Mouse (Mus musculus) T-helper 2 cell (primary cell): ENCODE measurements around the gene Gm5751.
"Not testable (repeated sequence)": the region's sequence is repeated elsewhere in the genome, so short reads cannot be mapped to it uniquely, and the experiment has no call there.

Source experiments
- in situ Hi-C: fragments of 300-600 bp; cut with MboI, MseI; formaldehyde crosslinking; loops from one replicate; pipeline ENCODE4 v1.15.1; 2025; ENCODE audit warnings: high pct_unique_total_duplicates

Gm5751 gene

DNA sequence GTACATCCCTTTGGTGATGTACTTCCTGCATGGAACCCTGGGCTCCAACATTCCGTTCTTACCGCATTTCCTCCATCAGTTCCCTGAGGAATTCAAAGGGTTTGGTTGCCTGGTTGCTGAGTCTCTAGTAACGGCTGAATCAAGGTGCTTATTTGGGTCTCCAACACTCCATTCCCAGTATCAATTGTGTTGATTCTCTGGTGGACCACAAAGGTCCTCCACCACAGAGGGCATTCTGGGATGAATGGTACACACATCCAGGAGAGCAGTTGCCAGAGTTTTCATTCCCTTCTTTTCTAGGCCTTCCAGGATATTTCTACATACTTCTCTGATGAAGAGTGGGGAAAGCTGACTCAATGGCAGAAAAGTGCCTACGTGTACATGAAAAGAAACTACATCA, at the start of gene Gm5751:
Gm5751 (plus strand) TSS at position 301 of the 400 bp plus-strand sequence.
- in situ Hi-C loops, result not testable (repeated sequence)

DNA sequence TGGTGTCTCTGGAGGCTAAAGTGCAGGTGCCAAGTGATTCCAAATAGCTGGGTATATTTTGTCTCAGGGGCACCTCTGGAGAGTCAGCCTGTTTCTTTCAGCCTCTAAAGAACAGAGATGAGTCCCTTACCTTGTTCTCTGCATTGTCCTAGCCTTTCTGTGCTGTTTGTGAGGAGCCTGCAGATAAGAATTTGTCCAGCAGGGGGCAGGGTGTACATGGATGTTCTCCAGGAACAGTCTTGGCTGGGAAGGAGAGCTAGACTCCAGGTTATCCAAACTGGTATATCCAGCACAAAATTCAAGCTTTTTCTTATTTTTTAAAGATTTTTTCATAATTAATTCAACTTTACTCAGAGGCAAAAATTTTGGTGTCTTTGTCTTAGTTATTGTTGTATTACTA, 42.0 kb upstream of the Gm5751 start:
- in situ Hi-C loops, result no loop called here

DNA sequence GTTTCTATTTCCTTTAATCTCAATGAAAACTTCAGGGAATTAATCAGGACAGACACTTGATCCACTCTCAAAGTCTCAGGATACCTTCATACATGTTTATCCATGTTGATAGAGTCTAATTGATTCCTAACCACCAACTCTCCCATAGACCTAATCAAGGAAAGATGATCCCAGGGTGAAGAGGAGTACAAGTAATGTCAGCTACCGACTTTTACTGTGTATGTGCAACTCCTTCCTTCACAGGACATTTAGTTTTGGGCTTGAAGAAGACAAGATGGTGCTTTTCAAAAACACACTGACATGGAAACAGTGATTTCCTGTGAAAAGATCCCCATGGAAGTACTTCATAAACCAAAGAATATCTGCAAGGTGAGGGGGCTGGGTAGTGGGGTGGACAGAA, 30.4 kb upstream of the Gm5751 start, which contains the start of gene Gm6592:
Gm6592 (plus strand) TSS at position 301 of the 400 bp plus-strand sequence.
- in situ Hi-C loops, result no loop called here

DNA sequence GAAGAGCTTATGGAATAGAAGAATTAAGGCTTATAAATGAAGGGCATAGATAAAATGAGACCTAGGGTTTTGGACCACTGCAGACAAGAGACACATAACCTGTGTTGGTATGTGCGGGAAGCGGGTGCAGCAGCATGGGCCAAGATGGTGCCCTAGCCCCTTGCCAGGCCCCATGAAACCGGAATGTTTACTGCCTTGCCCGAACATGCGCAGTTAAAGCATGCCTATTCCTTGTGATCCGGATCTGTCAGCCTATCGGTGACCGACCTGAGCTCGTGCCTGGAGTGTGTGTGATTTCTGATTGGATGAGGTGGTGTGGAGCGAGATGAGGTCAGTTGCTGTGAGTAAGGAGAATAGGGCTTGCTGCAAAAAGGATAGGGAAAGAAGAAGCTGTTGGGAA, 21.6 kb upstream of the Gm5751 start:
- in situ Hi-C loops, result no loop called here

DNA sequence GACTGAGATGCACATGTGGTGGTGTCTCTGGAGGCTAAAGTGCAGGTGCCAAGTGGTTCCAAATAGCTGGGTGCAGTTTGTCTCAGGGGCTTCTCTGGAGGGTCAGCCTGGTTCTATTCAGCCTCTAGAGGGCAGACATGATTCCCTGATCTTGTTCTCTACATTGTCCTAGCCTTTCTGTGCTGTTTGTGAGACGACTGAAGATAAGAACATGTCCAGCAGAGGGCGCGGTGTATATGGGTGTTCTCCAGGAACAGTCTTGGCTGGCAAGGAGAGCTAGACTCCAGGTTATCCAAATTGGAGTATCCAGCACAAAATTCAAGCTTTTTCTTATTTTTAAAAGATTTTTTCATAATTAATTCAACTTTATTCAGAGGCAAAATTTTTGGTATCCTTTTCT, 9.7 kb upstream of the Gm5751 start:
- in situ Hi-C loops, result not testable (repeated sequence)

DNA sequence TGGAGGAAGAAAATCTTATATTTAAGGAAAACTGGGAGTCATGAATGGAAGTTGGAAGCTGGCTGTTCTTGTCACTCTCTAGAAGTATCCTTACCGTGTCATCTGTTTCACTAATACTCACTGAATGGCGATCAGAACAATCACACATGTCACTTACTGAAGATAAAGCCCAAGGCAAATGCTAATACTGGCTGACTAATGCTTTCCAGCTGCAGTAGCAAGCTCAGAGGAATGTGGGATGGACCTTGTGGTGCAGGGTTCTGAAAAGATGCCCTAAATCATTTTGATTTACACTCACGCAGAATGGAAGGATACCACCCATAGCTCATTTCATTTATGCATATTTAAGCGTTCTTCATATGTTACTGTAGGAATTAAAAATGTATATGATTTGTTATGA, 10.3 kb downstream of the Gm5751 start:
- in situ Hi-C loops, result no loop called here

DNA sequence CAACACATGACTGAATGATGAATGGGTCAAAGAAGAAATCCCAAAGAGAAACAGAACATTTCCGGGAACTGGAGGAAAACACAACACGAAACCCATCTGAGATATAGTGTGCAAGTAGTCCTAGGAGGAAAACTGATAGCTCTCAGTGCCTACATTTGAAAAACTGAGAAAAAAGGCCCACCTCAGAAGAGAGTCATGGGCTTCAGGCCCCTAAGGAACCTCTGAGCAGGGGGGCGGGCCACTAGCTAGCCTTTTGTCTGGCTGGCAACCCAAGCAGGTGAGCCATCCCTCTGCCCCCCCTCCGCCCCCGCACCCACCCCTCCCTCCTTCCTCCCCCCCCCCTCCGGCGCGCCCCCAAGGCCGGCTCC, 17.9 kb downstream of the Gm5751 start:
- in situ Hi-C loops, result no loop called here

DNA sequence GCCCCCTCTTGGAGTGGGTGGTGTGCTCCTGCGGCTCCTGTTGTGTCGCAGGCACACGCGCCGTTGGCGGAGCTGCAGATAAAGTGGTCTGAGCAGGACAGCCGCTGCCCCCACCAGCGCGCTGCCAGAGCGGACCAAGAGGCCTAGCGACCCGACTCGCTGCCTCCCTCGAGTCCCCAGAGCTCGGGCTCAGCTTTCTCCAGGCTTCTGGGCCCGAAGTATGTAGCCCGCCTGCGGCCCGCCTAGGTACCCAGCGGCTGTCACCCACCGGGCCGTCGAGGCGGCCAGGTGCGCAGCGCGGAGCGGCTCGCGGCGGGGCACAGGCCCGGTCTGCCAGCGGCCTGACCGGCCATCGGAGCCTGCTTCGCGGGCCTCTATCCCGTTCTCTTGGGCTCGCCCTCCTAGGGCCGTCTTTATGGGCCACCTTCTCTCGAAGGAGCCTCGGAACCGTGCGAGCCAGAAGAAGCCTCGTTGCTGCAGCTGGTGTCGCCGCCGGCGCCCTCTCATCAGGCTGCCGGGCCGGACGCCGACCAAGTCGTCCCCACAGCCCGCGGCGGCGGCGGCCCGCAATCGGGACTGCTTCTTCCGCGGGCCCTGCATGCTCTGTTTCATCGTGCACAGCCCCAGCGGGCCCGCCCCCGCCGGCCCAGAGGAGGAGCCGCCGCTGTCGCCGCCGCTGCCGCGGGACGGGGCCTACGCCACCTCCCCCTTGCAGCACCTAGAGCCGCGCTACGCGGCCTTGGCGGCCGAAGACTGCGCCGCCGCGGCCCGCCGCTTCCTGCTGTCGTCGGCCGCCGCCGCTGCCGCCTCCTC, 18.5 kb downstream of the Gm5751 start, which contains the start of gene B630019K06Rik:
B630019K06Rik (plus strand) TSS at position 40 of the 813 bp plus-strand sequence.
- in situ Hi-C loops, result no loop called here

DNA sequence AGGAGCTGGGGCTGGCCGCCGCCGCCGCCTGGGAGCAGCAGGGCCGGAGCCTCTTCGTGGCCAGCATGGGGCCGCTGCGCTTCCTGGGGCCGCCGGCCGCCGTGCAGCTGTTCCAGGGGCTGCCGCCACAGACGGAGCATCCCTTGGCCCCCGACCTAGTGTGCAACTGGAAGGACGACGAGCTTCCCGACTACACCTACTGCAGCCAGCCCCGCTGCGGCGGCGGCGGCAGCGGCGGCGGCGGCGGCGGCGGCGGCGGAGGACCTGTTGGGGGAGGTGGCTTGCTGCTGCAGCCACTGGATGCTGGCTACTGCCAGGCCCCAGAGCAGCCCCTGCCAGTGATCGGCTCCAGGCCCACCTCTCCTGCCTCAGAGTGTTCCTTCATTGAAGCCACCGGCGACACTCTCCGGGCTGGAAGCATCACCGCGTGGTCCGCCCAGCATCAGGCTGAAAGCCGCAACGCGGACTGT, 19.2 kb downstream of the Gm5751 start:
- in situ Hi-C loops, result no loop called here

DNA sequence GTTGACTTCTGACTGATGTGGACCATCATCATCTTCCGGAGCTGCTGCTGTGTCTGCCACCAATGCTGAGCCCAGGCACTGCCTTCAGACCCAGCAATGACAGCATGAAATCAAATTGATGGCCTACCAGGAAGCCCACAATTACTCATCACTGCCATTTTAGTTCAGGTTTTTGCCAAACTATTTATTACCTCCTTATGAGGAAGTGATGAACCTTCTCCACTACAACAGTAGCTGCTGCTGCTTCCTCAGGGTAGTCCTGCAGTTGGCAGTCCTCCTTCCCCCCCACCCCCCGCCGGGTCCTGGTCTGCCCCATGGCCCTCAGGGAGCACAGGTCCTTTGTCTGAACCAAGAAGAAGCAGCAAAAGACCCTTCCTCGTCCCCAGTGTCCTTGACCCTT, 26.8 kb downstream of the Gm5751 start:
- in situ Hi-C loops, result no loop called here

DNA sequence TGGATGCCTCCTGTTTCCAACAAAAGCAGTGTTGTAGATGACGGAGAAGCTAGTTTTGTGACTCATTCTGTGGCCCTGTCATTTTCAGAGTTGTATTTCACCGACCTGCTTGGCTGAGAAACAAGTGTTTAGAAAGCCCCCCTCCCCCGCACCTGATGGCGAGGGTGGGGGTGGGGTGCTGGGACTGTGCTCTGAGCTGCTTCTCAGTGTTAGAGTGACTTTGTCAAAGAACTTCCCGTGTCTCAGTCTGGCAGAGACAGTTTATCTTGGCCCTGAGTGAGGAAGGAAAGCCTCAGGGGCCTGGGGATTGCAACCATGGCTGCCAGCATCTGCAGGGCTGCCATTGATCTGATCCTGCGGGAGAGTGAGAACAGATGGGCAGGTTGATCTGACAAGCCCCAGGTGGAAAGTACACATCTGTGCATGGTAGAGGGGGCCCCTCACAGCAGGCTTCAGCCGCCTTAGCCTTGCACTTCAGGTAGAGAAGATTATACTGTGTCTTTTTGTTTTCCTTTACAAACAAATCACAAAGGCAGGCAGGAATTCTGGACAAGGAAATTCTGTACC, 27.9 kb downstream of the Gm5751 start:
- in situ Hi-C loops, result no loop called here

DNA sequence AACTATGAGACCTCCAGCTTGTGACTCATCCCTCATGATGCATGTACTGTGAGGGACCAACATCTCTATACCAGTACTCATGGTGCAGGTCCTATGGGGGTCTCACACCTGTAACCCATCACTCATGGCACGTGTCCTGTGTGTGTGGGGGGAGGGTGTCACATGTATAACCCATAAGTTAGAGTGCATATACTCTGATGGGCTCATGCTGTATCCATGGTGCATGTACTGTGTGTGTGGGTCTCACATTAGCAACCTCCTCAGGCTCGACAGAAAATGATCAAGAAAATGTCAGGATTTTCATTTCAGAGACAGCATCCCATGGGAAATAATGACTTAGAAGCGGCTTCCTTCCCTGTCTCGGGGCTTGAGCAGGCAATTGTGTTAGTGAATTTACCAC, 47.0 kb downstream of the Gm5751 start:
- in situ Hi-C loops, result no loop called here

DNA sequence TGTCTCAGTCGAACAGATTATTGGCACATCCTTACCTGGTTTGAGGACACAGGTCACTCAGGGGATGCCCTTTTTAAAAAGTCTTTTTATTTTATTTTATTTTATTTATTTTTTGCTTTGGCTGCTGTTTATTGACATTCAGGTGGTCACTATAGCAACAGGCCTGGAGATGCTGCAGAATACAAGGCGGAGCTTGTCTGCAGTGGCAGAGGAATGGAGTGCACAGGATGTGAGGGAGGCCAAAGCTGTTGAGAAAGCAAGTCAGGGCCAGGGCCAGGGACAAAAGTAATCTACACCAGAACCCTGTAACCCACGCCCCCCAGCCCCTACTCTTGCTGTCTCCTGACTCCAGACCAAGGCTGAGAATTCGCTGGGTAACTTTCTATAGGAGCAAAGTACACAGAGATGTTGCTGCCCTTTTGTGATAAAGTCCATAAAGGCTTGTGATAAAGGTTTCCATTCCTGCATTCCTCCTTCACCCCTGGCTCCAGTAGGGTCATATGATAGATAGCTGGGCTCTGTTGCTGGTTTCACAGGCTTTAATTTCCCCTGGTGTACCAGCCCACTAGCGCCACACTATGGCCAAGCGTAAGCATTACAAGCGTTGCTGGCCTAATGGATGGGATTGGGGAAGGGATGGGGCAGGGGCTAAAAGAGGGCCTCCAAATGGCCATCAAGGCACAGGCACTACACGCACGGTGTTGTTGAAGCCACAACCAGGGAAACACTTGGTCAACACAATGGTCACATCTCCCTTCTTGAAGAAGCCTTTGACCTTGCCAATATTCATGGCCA, 48.0 kb downstream of the Gm5751 start:
- in situ Hi-C loops, result no loop called here

DNA sequence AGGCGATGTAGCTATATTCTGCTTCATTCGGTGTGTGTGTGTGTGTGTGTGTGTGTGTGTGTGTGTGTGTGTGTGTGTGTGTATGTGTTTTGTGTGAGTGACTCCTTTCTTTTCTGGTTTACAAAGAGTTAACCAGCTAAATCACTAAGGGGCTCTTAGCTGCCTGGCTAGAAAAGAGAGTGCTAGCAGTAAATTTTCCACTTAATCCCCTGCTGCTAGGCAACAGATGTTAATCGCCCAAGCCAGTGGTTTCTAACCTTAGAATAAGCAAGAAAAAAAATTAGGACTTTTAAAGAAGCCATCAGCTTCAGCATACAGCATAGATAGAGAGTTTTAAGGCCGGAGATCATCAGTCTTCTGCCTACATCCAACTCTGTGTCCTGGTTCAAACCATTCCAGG, 53.3 kb downstream of the Gm5751 start:
- in situ Hi-C loops, result no loop called here
